Mouse (Mus musculus): ENCODE measurements around the gene Hs6st2.

The Hs6st2 gene

GRCm38 (mm10) chrX:51606231-51606863 is 75.3 kb downstream of the Hs6st2 start:
- POLR2A ChIA-PET = no interaction called here
- CTCF ChIA-PET = no interaction called here

- POLR2A ChIA-PET = no interaction called here
- CTCF ChIA-PET = no interaction called here
Observed at GRCm38 (mm10) chrX:51592751-51593150, 88.9 kb downstream of the Hs6st2 start.

- CTCF ChIA-PET = no interaction called here
- POLR2A ChIA-PET = no interaction called here
Observed at GRCm38 (mm10) chrX:51590448-51591010, 91.1 kb downstream of the Hs6st2 start.

GRCm38 (mm10) chrX:51585444-51585843 is 96.2 kb downstream of the Hs6st2 start:
- ChIA-PET CTCF (no interaction called here), POLR2A (no interaction called here)

GRCm38 (mm10) chrX:51581704-51582103 is 100.0 kb downstream of the Hs6st2 start:
- CTCF ChIA-PET = no interaction called here
- POLR2A ChIA-PET = no interaction called here

GRCm38 (mm10) chrX:51561880-51562279 is 119.8 kb downstream of the Hs6st2 start:
- ChIA-PET POLR2A (no interaction called here), CTCF (no interaction called here)

- POLR2A ChIA-PET = no interaction called here
- CTCF ChIA-PET = no interaction called here
Observed at GRCm38 (mm10) chrX:51539626-51540025, 142.0 kb downstream of the Hs6st2 start.

GRCm38 (mm10) chrX:51537082-51537481 is 144.6 kb downstream of the Hs6st2 start:
- ChIA-PET CTCF (no interaction called here), POLR2A (no interaction called here)

- CTCF ChIA-PET = no interaction called here
- POLR2A ChIA-PET = interaction anchor here in 1 of 4 experiments (0.6 kb wide), 1 partner anchor 10 kb away, joined by 3 read pairs; no protein-coding TSS in a partner anchor
Observed at GRCm38 (mm10) chrX:51535226-51535625, 146.4 kb downstream of the Hs6st2 start.

- ChIA-PET CTCF (no interaction called here), POLR2A (interaction anchor here in 1 of 4 experiments (1.0 kb wide), 1 partner anchor 898 kb away, joined by 3 read pairs; no protein-coding TSS in a partner anchor)
Observed at GRCm38 (mm10) chrX:51531136-51531535, 150.5 kb downstream of the Hs6st2 start.

- CTCF ChIA-PET = no interaction called here
Observed at GRCm38 (mm10) chrX:51528601-51529000, 153.1 kb downstream of the Hs6st2 start.

GRCm38 (mm10) chrX:51514831-51515230 is 166.8 kb downstream of the Hs6st2 start:
- POLR2A ChIA-PET = no interaction called here
- CTCF ChIA-PET = no interaction called here

More at GRCm38 (mm10) chrX:51528601-51529000, 153.1 kb downstream of the Hs6st2 start:
- POLR2A ChIA-PET = no interaction called here

- ChIA-PET POLR2A (interaction anchor here in 1 of 4 experiments (0.6 kb wide), 1 partner anchor 1296 kb away, joined by 5 read pairs; no protein-coding TSS in a partner anchor), CTCF (no interaction called here)
Observed at GRCm38 (mm10) chrX:51506526-51506925, 175.1 kb downstream of the Hs6st2 start.

- POLR2A ChIA-PET = no interaction called here
- CTCF ChIA-PET = no interaction called here
Observed at GRCm38 (mm10) chrX:51505691-51506090, 176.0 kb downstream of the Hs6st2 start.

GRCm38 (mm10) chrX:51503781-51504471 is 177.7 kb downstream of the Hs6st2 start:
- ChIA-PET POLR2A (no interaction called here), CTCF (no interaction called here)

GRCm38 (mm10) chrX:51497831-51498230 is 183.8 kb downstream of the Hs6st2 start:
- ChIA-PET POLR2A (no interaction called here), CTCF (interaction anchor here in 1 of 4 experiments (0.6 kb wide), 1 partner anchor 214 kb away, joined by 3 read pairs; no protein-coding TSS in a partner anchor)

- CTCF ChIA-PET = no interaction called here
- POLR2A ChIA-PET = no interaction called here
Observed at GRCm38 (mm10) chrX:51488374-51488773, 193.3 kb downstream of the Hs6st2 start.

- ChIA-PET POLR2A (no interaction called here), CTCF (no interaction called here)
Observed at GRCm38 (mm10) chrX:51469411-51469810, 212.2 kb downstream of the Hs6st2 start.

- POLR2A ChIA-PET = no interaction called here
- CTCF ChIA-PET = no interaction called here
Observed at GRCm38 (mm10) chrX:51461413-51461812, 220.2 kb downstream of the Hs6st2 start.

GRCm38 (mm10) chrX:51443366-51443765 is 238.3 kb downstream of the Hs6st2 start:
- POLR2A ChIA-PET = no interaction called here
- CTCF ChIA-PET = no interaction called here

- ChIA-PET CTCF (no interaction called here), POLR2A (no interaction called here)
Observed at GRCm38 (mm10) chrX:51431706-51432105, 249.9 kb downstream of the Hs6st2 start.
